Mouse (Mus musculus): Measurements from ENCODE around the gene Gcsh. TPM values are rescaled to one million over a fixed set of nuclear protein-coding genes. Genes with fewer than 3 reads are reported as not detected.

Gene Gcsh
- polyA plus RNA-seq, 1 experiment: 52.1 TPM

GRCm38 (mm10) chr8:116943555-116944384 lies 49.6 kb downstream of the Gcsh start:
- DNase-seq (ENCODE audit: low read depth): peak; percentile 25
- TF ChIP-seq CTCF (IDR thresholded peaks at IDR 0.05; ENCODE audit: borderline replicate concordance, extremely low read depth, insufficient read depth, insufficient read length) (no peak), POLR2A (IDR thresholded peaks at IDR 0.05; ENCODE audit: borderline replicate concordance, extremely low read depth, insufficient read depth, insufficient read length, poor library complexity, severe bottlenecking) (no peak)

DNA sequence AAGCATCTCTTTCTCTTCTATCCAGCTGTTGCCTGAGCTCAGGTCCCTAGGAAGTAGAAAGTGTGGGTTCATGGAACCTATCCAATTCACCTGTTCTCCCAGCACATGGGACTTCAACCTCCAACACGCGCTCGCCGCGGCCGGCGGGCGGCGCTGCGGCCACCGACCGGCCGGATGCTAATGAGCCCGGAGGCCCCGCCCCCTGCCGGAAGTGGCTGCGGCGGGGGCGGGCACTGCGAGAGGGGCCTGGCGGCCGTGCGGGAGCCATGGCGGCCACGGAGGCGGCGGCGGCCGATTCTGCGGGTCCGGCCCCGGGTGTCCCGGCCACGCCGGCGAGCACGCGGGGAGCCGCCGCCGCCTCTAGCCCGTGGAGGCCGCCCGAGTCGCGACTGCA lies 50.2 kb downstream of the Gcsh start, which contains the start of gene Atmin:
TSS of gene Atmin (plus strand) at position 233 of the 394 bp plus-strand sequence.
- TF ChIP-seq POLR2A (IDR thresholded peaks at IDR 0.05; ENCODE audit: borderline replicate concordance, extremely low read depth, insufficient read depth, insufficient read length, poor library complexity, severe bottlenecking) (peak; percentile 94), CTCF (IDR thresholded peaks at IDR 0.05; ENCODE audit: borderline replicate concordance, extremely low read depth, insufficient read depth, insufficient read length) (peak; percentile 77)
- DNase-seq (ENCODE audit: low read depth): peak; percentile 93

- TF ChIP-seq POLR2A (IDR thresholded peaks at IDR 0.05; ENCODE audit: borderline replicate concordance, extremely low read depth, insufficient read depth, insufficient read length, poor library complexity, severe bottlenecking) (no peak), CTCF (IDR thresholded peaks at IDR 0.05; ENCODE audit: borderline replicate concordance, extremely low read depth, insufficient read depth, insufficient read length) (no peak)
- no peak for DNase-seq (ENCODE audit: low read depth)
Observed at GRCm38 (mm10) chr8:116942284-116943058, 50.9 kb downstream of the Gcsh start.

DNA sequence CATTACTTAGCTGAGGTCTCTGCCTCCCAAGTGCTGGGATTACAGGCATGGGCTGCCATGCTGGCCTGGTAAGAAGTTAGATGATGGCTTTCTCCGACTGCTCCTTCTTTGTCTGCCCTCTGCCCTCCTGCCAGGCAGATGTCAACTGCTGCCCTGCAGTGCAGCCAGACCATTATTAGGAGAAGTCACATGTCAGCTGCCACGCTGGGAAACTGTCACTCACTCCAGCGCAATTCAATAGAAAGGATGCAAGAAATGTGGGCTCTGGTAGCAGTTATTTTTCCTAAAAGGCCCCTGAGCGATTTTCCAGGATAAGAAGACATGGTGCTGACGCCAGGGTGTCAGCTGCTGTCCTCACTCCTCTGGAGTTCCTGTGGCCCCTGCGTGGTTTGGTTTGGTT lies 57.8 kb downstream of the Gcsh start:
- TF ChIP-seq POLR2A (IDR thresholded peaks at IDR 0.05; ENCODE audit: borderline replicate concordance, extremely low read depth, insufficient read depth, insufficient read length, poor library complexity, severe bottlenecking) (no peak), CTCF (IDR thresholded peaks at IDR 0.05; ENCODE audit: borderline replicate concordance, extremely low read depth, insufficient read depth, insufficient read length) (no peak)
- peak; percentile 13 for DNase-seq (ENCODE audit: low read depth)

DNA sequence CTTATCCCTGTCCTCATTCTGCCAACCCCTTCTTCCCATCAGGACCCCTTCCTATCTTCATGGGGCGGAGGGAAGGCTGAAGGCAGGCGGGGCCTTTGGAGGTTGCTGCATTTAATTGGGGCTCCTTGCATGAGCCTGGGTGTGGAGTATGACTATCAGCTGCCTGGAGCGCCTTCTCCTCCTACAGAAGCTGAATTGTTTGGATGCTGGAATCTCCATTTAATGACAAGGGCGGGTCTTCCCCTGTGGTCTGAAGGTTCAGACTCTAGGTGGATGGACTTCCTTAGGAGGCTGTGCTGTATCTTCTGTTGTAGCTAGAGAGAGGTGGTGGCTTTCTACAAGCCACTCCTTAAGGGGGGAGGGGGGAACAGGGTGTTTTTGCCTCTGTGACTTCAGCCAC lies 58.4 kb downstream of the Gcsh start:
- no peak for DNase-seq (ENCODE audit: low read depth)
- TF ChIP-seq POLR2A (IDR thresholded peaks at IDR 0.05; ENCODE audit: borderline replicate concordance, extremely low read depth, insufficient read depth, insufficient read length, poor library complexity, severe bottlenecking) (no peak), CTCF (IDR thresholded peaks at IDR 0.05; ENCODE audit: borderline replicate concordance, extremely low read depth, insufficient read depth, insufficient read length) (no peak)

Other genes starting within 250 kb of the Gcsh start
- 13.2 and 13.5 TPM in 2 replicates for gene Cmc2, start 72.1 kb downstream of the Gcsh start, polyA plus RNA-seq (2012; rRNA removed)
- 12.0 and 20.0 TPM in 2 replicates for gene Cenpn, start 71.8 kb downstream of the Gcsh start, polyA plus RNA-seq (2012; rRNA removed)
- 24.3 and 32.6 TPM in 2 replicates for gene Atmin, start 50.1 kb downstream of the Gcsh start, polyA plus RNA-seq (2012; rRNA removed)
- 3.9 and 6.0 TPM in 2 replicates for gene 1700030J22Rik, start 14.6 kb downstream of the Gcsh start, polyA plus RNA-seq (2012; rRNA removed)
- gene Pkd1l2, start 88.9 kb upstream of the Gcsh start, polyA plus RNA-seq (2012; rRNA removed): 0.01 TPM in 2 replicates
- 0.11 and 0.12 TPM in 2 replicates for gene Bco1, start 102.3 kb upstream of the Gcsh start, polyA plus RNA-seq (2012; rRNA removed)
- gene Gan, start 164.6 kb upstream of the Gcsh start, polyA plus RNA-seq (2012; rRNA removed): 8.0 and 10.5 TPM in 2 replicates